Mouse (Mus musculus): ENCODE measurements around the gene Fdxacb1.

GRCm38 (mm10) chr9:50723406-50723805 lies 44.6 kb upstream of the Fdxacb1 start:
- TF ChIP-seq CTCF (IDR thresholded peaks at IDR 0.05; ENCODE audit: borderline replicate concordance, insufficient read depth, low read length) (no peak), POLR2A (IDR thresholded peaks at IDR 0.05; ENCODE audit: low read depth, low read length) (no peak)

Measured in embryonic fibroblast, embryonic 13.5 days (primary cell).